Mouse (Mus musculus) embryonic facial prominence, embryonic 13.5 days (tissue): ENCODE data around the gene Acss2. TPM values are rescaled to one million over a fixed set of nuclear protein-coding genes. Genes with fewer than 3 reads are reported as not detected.

Experiments
- ATAC-seq: fragments of 200-750 bp; cut with Nextera tagmentation; 2 replicates; pipeline ENCODE4 v1.8.0; 2017; ENCODE audit warnings: low read depth; ENCODE audit not compliant: insufficient number of reproducible peaks, insufficient read depth, low FRiP score, low TSS enrichment
- H3K27ac ChIP-seq: fragments of 300-500 bp; sonication (generic); 2 replicates; pipeline ENCODE4 v1.5.1; 2015; ENCODE audit warnings: moderate library complexity, mild to moderate bottlenecking, inconsistent platforms
- H3K27me3 ChIP-seq: fragments of 300-500 bp; sonication (generic); 2 replicates; pipeline ENCODE4 v1.6.1; 2015; ENCODE audit warnings: mild to moderate bottlenecking, inconsistent platforms
- H3K36me3 ChIP-seq: fragments of 300-500 bp; sonication (generic); 2 replicates; pipeline ENCODE4 v1.6.1; 2015; ENCODE audit warnings: mild to moderate bottlenecking, inconsistent platforms
- H3K4me1 ChIP-seq: fragments of 300-500 bp; sonication (generic); 2 replicates; pipeline ENCODE4 v1.6.1; 2015; ENCODE audit warnings: inconsistent platforms
- H3K4me2 ChIP-seq: fragments of 300-500 bp; sonication (generic); 2 replicates; pipeline ENCODE4 v1.6.1; 2015; ENCODE audit warnings: moderate library complexity, mild to moderate bottlenecking, inconsistent platforms
- H3K4me3 ChIP-seq: fragments of 300-500 bp; sonication (generic); 2 replicates; pipeline ENCODE4 v1.5.1; 2015; ENCODE audit warnings: mild to moderate bottlenecking, inconsistent platforms
- H3K9ac ChIP-seq: fragments of 300-500 bp; sonication (generic); 2 replicates; pipeline ENCODE4 v1.6.1; 2015; ENCODE audit warnings: mild to moderate bottlenecking, inconsistent platforms
- H3K9me3 ChIP-seq: fragments of 300-500 bp; sonication (generic); 2 replicates; pipeline ENCODE4 v1.6.1; 2016; ENCODE audit warnings: inconsistent platforms
- WGBS: fragments of 180-500 bp; shearing (Covaris S2); methylation state at CpG from one replicate; pipeline ENCODE4 v1.1.7; 2015; ENCODE audit warnings: mixed read lengths; 5-methylcytosine and 5-hydroxymethylcytosine counted together
- microRNA counts: library from miRNA; unstranded; fragments of <30 nt; microRNA quantifications from one replicate; lab custom pipeline; 2016
- microRNA-seq: library from miRNA; unstranded; fragments of <30 nt; microRNA quantifications from one replicate; pipeline ENCODE4, GENCODE M21; 2016
- polyA plus RNA-seq: library from polyadenylated mRNA; unstranded; fragments of >200 nt; fragmentation: Nextera tagmentation; extraction: Ambion mirVana; gene quantifications from 2 replicates; pipeline ENCODE4 v1.2.1, GENCODE M21; 2015

Acss2 gene
- polyA plus RNA-seq, 1 experiment from 2014 or later = 12.2 TPM

- H3K9ac ChIP-seq = peak overlapping the region; percentile 36; the same call in 1 of the 2 replicates
Observed at GRCm38 (mm10) chr2:155630590-155631416, 113.1 kb downstream of the Acss2 start.

GRCm38 (mm10) chr2:155632138-155632936 is 114.6 kb downstream of the Acss2 start:
- H3K36me3 ChIP-seq = peaks cover 67% of the 10 kb centered on the region
- H3K27me3 ChIP-seq = peaks cover 80% of the 10 kb centered on the region
- H3K27ac ChIP-seq = no peak overlapping the region
- WGBS = 68% methylated on average over 30 of the region's 30 CpGs
- H3K4me3 ChIP-seq = no peak overlapping the region
- H3K9ac ChIP-seq = no peak overlapping the region
- no peaks in the 10 kb centered on the region for H3K9me3 ChIP-seq
- H3K4me1 ChIP-seq = peaks cover 20% of the 10 kb centered on the region
- H3K4me2 ChIP-seq = no peak overlapping the region
- ATAC-seq = no peak

More at GRCm38 (mm10) chr2:155630590-155631416, 113.1 kb downstream of the Acss2 start:
- Histone ChIP-seq H3K4me1 (peaks cover 20% of the 10 kb centered on the region), H3K27me3 (peaks cover 96% of the 10 kb centered on the region), H3K27ac (no peak overlapping the region), H3K36me3 (peaks cover 52% of the 10 kb centered on the region), H3K9me3 (no peaks in the 10 kb centered on the region), H3K4me3 (no peak overlapping the region), H3K4me2 (0 out of 2 replicates have a peak overlapping the region, but pooled peaks have one; percentile 2)
- ATAC-seq = no peak
- 20% methylated on average over 43 of the region's 43 CpGs for WGBS

- Histone ChIP-seq H3K9ac (no peak overlapping the region), H3K36me3 (peaks cover 75% of the 10 kb centered on the region), H3K27me3 (peaks cover 73% of the 10 kb centered on the region), H3K27ac (no peak overlapping the region), H3K4me2 (no peak overlapping the region), H3K9me3 (no peaks in the 10 kb centered on the region), H3K4me3 (no peak overlapping the region), H3K4me1 (peaks cover 20% of the 10 kb centered on the region)
- ATAC-seq = no peak
- 62% methylated on average over 19 of the region's 19 CpGs for WGBS
Observed at GRCm38 (mm10) chr2:155633121-155633520, 115.4 kb downstream of the Acss2 start.

- Histone ChIP-seq H3K27ac (no peak overlapping the region), H3K4me2 (no peak overlapping the region), H3K4me1 (peaks cover 19% of the 10 kb centered on the region), H3K27me3 (peaks cover 67% of the 10 kb centered on the region), H3K9me3 (no peaks in the 10 kb centered on the region), H3K4me3 (no peak overlapping the region), H3K9ac (no peak overlapping the region), H3K36me3 (peaks cover 80% of the 10 kb centered on the region)
- no peak for ATAC-seq
- WGBS = 88% methylated on average over 9 of the region's 9 CpGs
Observed at GRCm38 (mm10) chr2:155633731-155634130, 116.0 kb downstream of the Acss2 start.

- no peak overlapping the region for H3K9ac ChIP-seq
- ATAC-seq = no peak
- peaks cover 58% of the 10 kb centered on the region for H3K27me3 ChIP-seq
- no peak overlapping the region for H3K27ac ChIP-seq
- no peaks in the 10 kb centered on the region for H3K9me3 ChIP-seq
- no peak overlapping the region for H3K4me2 ChIP-seq
- no peak overlapping the region for H3K4me3 ChIP-seq
- WGBS = 89% methylated on average over 8 of the region's 8 CpGs
- peaks cover 11% of the 10 kb centered on the region for H3K4me1 ChIP-seq
- H3K36me3 ChIP-seq = peaks cover 88% of the 10 kb centered on the region
Observed at GRCm38 (mm10) chr2:155634562-155634961, 116.8 kb downstream of the Acss2 start.

MicroRNAs encoded within 50 kb of the gene (microRNA counts, 519-probe panel; counts per million panel counts)
- 236 counts per million, percentile 44 among the panel's probes with 10 or more counts for microRNA mmu-miR-499 (lab: Ali Mortazavi, UCI)

Small RNAs within 50 kb of the gene (microRNA-seq; reads per million reads assigned to microRNA genes)
- 10.9 reads per million, percentile 28 among the genes with 10 or more reads in this experiment for gene Mir499

Other genes with a start within 250 kb of the Acss2 start
- gene Map1lc3a, start 241.7 kb upstream of the Acss2 start, polyA plus RNA-seq = 212 and 239 TPM in 2 replicates
- 48.0 and 49.1 TPM in 2 replicates for gene Pigu, start 160.5 kb upstream of the Acss2 start, polyA plus RNA-seq
- 18.0 and 20.0 TPM in 2 replicates for gene Trp53inp2, start 136.9 kb upstream of the Acss2 start, polyA plus RNA-seq
- gene Ncoa6, start 44.1 kb upstream of the Acss2 start, polyA plus RNA-seq = 24.5 and 27.2 TPM in 2 replicates
- gene Ggt7, start 289 bp downstream of the Acss2 start, polyA plus RNA-seq = 13.7 and 14.3 TPM in 2 replicates
- 32.2 and 35.5 TPM in 2 replicates for gene Gss, start 74.9 kb downstream of the Acss2 start, polyA plus RNA-seq
- 0.28 and 0.55 TPM in 2 replicates for gene Myh7b, start 93.3 kb downstream of the Acss2 start, polyA plus RNA-seq
- gene Trpc4ap, start 174.4 kb downstream of the Acss2 start, polyA plus RNA-seq = 137 and 142 TPM in 2 replicates
- 27.5 and 32.5 TPM in 2 replicates for gene Edem2, start 211.5 kb downstream of the Acss2 start, polyA plus RNA-seq
- gene Gm17581, start 217.9 kb downstream of the Acss2 start, polyA plus RNA-seq = not detected in 2 replicates
- gene Procr, start 233.2 kb downstream of the Acss2 start, polyA plus RNA-seq = 4.9 and 7.0 TPM in 2 replicates